Mouse (Mus musculus) erythroblast, adult 5-6 weeks (primary cell): ENCODE data around the gene Aldh3b3. TPM values are rescaled to one million over a fixed set of nuclear protein-coding genes. Genes with fewer than 3 reads are reported as not detected.
A peak's percentile ranks its signal among the peaks of the same experiment; 100 is the strongest.
"Not testable (repeated sequence)": the region's sequence is repeated elsewhere in the genome, so short reads cannot be mapped to it uniquely, and the experiment has no call there.

Experiments used
- ATAC-seq: replicated peaks from 2 replicates; pipeline ENCODE4 v1.8.0; 2016; ENCODE audit warnings: moderate number of reproducible peaks, mild to moderate bottlenecking, moderate TSS enrichment, inconsistent platforms; ENCODE audit not compliant: poor library complexity, low FRiP score, severe bottlenecking
- total RNA-seq, 2 experiments: library from RNA; stranded (forward) in 1 of 2; stranded (reverse) in 1 of 2; fragments of 150-400 nt in 1 of 2; fragments of 200-764, 138-1000 nt in 1 of 2; gene quantifications; 2 replicates each; pipeline versions ENCODE4 v1.2.3 to v1.2.4; 2015 to 2017; ENCODE audit warnings: low replicate concordance in 2 of 2

Aldh3b3 gene
- total RNA-seq, 2 experiments from 2014 or later: 4.9 TPM; not detected in 1

DNA sequence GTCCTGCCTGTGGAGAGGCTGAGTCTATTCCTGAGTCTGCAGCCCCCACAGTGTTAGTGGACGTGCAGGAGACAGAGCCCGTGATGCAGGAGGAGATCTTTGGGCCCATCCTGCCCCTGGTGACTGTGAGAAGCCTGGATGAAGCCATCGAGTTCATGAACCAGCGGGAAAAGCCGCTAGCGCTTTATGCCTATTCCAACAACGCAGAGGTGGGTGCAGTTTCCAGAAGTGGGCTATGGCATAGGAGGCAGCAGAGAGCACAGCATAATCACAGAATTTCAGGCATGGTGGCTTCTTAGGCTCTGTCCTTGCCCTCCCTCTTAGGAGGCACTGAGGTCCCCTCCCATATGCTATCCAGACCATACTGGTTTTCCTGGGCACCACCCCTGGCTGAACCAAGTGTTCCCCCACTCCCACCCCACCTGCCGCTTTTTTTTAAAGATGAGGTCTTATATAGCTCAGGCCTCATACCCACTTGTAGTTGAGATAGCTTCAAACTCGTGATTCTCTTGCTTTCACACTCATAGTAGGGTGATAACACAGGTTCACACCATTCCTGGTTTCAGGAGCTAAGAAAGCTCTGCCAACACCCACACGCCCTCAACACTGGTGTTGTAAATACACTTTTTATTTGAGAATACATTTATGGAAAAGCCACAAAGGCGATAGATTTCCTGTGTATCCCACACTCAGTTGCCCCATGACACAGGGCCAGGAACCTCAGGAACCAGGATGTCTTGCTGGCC is 8.1 kb downstream of the Aldh3b3 start:
- ATAC-seq: no peak

- no peak for ATAC-seq
Measured at GRCm38 (mm10) chr19:3967258-3967657, 8.8 kb downstream of the Aldh3b3 start.

DNA sequence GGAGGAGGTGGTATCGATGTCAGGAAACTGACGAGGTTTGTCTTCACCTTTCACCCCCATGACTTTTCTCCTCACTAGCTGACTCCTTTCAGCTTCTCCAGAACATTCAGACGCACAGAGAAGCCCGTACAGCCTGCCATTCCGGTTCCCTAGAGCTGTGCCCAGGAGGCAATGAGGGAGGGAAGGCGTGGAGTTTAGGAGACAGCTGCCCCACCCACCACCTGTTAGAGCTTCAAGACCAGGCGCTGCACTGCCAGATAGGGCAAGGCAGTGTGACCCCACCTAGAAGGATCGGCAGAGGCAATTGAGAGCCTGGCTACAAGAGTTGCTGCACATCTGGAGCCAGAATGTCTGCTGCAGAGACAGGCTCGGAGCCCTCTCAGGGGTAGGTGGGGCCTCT is 13.8 kb downstream of the Aldh3b3 start, which contains the start of gene Aldh3b2:
Gene Aldh3b2, plus strand, starts transcription at position 100 of the 400 bp plus-strand sequence.
- ATAC-seq: peak; percentile 87

- not testable (repeated sequence) for ATAC-seq
Measured at GRCm38 (mm10) chr19:3974608-3975007, 16.2 kb downstream of the Aldh3b3 start.

GRCm38 (mm10) chr19:3975866-3976265 is 17.4 kb downstream of the Aldh3b3 start:
- no peak for ATAC-seq

DNA sequence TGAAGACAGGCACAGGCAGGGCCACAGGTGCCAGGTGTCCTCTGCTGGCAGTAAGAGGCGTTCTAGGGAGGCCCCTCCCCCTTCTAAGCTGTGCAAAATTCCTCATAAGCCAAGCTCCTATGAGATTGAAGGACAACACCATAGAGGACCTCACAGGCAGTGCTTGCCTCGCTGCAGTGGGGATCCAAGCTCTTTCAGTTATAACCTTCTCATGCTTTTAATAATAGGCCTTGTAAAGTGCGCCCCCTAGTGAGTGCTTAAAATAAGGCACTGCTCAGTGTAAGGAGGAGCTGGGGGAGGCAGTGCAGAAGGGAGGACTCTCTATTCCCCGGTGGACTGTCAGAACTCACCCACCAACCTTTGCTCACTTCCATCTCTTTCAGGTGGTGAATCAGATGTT is 21.9 kb downstream of the Aldh3b3 start:
- peak; percentile 64 for ATAC-seq

DNA sequence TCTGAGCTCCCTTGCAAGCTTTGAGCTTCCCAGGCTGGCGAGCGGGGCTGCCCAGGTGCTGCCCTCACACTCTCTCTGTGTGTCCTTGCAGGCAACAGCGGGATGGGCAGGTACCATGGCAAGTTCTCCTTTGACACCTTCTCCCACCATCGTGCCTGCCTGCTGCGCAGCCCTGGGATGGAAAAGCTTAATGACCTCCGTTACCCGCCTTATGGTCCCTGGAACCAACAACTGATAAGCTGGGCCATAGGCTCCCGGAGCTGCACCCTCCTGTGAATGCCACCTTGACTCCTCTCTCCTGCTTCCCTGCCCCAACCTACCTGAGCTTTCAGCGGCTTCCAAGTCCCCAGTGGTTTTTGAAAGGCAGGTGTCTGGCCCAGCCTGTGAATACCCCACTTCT is 22.5 kb downstream of the Aldh3b3 start:
- no peak for ATAC-seq

DNA sequence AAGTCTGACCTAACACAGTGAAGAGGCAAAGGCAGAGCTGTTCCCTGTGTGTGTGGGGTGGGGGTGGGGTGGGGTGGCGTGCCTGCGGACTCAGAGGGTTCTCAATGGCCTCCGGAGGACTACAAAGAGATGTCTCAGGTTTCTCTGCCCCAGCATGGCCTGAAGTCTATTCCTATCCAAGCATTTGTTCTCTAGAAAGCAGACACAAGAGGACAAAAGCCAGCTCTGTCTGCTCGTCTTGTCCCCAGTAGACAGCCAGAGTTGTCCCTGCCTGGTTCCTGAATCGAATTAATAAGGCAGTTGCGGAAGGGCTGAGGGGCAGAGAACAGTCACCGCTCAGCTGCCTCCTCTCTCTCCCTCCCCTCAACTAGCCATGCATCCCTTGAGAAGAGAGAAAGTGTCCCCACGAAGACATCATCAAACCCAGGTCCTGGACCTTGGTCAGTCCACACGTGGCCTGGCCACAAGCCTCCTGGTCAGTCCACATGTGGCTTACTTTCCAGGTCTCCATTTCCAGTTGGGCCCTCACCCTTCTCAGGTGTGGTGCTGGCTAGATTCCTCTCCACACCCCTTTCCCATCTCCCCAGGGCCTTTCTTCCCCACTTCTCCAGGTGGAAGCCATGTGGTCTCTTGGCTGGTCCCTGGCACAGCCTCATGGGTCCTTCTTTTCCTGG is 25.2 kb downstream of the Aldh3b3 start:
- no peak for ATAC-seq

DNA sequence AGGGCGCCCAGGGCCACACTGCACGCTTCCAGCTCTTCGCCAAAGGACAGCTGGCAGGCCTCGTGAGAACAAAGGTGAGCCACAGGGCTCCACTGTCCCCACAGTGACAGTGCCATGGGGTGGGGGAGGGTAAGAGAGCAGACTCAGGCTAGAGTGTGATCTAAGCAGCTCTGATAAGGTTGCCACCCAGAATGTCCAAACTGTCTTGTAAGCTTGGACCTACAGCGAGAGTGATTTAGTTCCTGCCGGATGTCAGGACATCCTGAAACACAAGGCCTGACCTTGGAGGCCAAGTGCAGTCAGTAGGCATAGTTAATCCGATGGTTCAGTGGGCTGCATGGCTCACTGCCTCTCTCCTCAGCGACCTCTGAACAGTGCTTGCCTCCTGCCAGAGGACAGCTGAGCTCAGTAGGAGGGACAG is 26.8 kb downstream of the Aldh3b3 start:
- no peak for ATAC-seq

- no peak for ATAC-seq
Measured at GRCm38 (mm10) chr19:3986334-3986733, 27.9 kb downstream of the Aldh3b3 start, which contains the start of gene Acy3. Gene Acy3 (plus strand): TSS chr19:3986570.

DNA sequence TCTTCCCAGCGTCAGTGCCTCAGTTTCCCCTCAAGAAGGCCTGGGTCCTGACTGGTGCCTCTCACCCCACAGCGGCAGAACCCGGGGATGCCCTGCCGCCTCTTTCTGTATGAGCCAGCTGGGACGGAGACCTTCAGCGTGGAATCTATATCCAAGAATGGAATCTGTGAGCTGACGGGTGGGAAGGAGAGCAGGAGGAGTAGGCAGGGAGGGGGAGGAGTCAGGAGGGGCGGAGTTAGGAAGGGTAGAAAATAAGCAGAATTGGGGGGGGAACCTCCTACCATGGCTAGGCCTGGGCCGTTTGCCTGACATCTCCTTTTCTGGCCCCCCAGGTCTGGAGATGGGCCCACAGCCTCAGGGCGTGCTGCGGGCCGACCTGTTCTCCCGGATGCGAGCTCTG is 29.6 kb downstream of the Aldh3b3 start:
- no peak for ATAC-seq

DNA sequence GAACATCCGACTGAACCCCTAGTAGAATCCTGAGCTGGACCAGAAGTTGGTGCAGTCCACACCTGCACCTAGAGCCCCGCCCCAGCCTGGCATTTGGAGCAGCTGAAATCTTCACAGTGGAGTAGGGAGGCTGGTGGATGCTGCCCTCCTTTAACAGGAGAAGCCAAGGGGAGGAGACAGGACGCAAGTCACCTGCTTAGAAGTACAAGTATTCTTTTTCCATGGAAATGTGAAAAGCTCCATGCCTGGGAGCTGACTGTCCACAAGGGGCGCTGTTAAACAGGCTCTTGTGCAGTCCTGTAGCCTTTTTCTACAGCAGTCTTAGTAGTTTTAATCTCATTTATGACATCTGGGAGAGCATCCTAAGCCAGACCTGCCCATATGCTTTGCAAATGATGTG is 30.3 kb downstream of the Aldh3b3 start:
- 0 out of 2 replicates have a peak, but pooled peaks have one; percentile 42 for ATAC-seq

DNA sequence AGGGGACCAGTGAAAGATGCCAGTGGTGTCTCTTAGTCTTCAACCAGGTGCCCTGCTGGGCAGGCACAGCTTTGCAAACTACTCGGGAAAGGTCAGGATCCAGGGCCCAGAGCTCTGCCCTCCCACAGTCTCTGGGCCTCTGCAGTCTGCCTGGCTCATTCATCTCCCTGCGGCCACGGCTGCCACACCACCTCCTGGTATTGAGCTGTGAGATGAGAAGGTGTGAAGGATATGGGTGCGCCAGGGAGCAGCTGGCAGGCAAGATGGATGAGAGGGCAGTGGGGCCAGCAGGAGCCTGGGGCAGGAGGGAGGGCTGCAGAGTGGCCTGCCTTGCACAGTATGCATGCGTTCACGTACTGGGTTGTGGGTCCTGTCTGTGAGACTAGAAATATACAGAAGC is 32.4 kb downstream of the Aldh3b3 start:
- ATAC-seq: no peak

GRCm38 (mm10) chr19:3991562-3991961 is 33.1 kb downstream of the Aldh3b3 start:
- no peak for ATAC-seq

GRCm38 (mm10) chr19:3991966-3992365 is 33.5 kb downstream of the Aldh3b3 start:
- ATAC-seq: no peak

GRCm38 (mm10) chr19:3992416-3992815 is 34.0 kb downstream of the Aldh3b3 start, which contains the start of gene Tbx10:
Gene Tbx10 (plus strand): TSS chr19:3992752.
- no peak for ATAC-seq

DNA sequence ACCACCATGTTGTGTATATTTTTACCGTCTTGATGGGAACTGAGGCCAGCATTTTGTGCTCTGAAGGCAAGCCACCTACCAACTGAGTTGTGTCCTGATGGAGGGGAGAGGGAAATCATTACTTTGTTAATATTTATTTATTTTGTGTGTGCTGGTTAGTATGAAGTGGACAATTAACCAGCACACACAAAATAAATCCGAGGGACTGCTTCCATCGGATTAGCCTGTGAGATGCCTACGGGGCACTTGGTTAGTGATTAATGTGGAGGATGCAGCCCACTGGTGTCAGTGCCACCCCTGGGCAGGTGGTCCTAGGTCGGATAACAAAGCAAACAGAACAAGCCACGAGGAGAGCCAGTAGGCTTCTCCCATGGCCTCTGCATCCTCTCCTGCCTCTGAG is 36.5 kb downstream of the Aldh3b3 start:
- ATAC-seq: no peak

GRCm38 (mm10) chr19:3995505-3995904 is 37.1 kb downstream of the Aldh3b3 start:
- ATAC-seq: no peak

GRCm38 (mm10) chr19:3996106-3996505 is 37.7 kb downstream of the Aldh3b3 start:
- ATAC-seq: no peak

- ATAC-seq: no peak
Measured at GRCm38 (mm10) chr19:3996747-3997146, 38.3 kb downstream of the Aldh3b3 start.

GRCm38 (mm10) chr19:3997231-3997630 is 38.8 kb downstream of the Aldh3b3 start:
- ATAC-seq: no peak
